Mouse (Mus musculus) cerebellum, postnatal 14 days (tissue): ENCODE measurements at regions not wholly inside any gene's neighbourhood (a gene's known extent, or its start where the extent isn't known, plus 50 kb on each side); places are given as distances from the start of the nearest gene placed in this dataset.
"Not testable (repeated sequence)": the region's sequence is repeated elsewhere in the genome, so short reads cannot be mapped to it uniquely, and the experiment has no call there.

ENCODE experiments used
- DNase-seq, 2 experiments: peaks; one replicate each; pipeline ENCODE4 v3.0.0; 2021; ENCODE audit warnings: mixed read lengths in 2 of 2

DNA sequence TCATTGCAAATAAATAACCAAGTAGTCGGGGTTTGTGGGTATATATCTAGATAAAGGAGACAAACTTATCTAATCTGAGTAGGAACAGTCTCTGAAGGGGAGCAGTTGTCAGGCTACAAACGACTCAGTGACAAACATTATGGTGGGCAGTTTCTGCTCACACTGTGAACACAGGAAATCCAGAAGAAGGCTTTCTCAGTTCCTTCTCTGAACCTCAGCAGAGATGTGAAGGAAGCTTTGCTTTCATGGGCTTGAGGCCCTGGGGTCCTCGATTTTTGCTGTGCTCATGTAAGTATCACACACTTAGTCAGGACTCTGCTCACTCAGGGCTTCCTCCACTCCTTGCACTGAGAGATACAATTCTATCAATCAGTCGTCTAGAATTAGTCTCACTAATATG lies 994.7 kb upstream of the Foxg1 start:
- no peak for DNase-seq

DNA sequence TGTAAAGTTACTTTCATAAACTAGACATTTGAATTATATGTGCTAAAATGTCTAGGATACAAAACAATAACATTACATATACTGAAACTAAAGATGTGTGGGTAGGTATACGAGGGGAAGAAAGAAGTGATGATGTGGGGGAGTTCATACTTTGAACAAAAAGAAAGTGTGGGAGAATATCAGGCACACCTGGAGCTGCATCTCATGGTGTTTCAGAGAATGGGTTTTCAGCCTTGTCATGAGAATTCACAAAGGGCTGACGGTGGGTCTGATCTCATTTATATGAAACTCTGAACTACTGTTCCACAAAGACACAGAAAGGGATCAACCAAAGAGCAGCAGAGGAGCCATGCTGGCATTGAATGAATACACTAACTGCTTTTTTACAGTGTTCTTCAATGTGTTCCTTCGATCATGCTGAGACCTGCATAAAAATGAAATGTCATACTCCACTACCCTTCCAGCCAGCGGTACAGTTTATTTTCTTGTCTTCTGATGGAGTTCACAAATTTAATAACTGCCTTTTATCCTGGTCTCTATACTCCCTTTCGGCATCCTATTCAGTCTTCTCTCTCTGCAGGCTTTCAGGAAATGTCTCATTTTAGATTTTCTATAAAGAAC lies 994.2 kb upstream of the Foxg1 start:
- no peak for DNase-seq

DNA sequence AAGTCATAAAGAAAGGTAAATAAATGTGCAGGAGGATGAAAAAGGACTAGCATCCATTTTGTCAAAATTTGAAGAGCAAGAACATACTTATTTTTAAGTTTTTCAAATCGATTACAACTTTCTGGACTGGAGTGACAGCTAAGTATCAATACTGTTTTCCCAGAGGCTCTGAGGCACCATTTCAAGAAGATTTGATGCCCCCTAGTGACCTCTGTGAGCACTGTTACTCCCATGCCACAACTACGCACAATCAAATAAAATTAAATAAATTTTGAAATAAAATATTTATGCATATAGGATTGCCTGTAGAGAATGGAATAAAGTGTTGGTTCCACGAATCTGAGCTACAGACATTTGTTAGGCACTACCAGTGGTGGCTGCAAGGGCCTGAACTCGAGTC lies 991.5 kb upstream of the Foxg1 start:
- DNase-seq = peak in 1 of 2 experiments; percentile 3

DNA sequence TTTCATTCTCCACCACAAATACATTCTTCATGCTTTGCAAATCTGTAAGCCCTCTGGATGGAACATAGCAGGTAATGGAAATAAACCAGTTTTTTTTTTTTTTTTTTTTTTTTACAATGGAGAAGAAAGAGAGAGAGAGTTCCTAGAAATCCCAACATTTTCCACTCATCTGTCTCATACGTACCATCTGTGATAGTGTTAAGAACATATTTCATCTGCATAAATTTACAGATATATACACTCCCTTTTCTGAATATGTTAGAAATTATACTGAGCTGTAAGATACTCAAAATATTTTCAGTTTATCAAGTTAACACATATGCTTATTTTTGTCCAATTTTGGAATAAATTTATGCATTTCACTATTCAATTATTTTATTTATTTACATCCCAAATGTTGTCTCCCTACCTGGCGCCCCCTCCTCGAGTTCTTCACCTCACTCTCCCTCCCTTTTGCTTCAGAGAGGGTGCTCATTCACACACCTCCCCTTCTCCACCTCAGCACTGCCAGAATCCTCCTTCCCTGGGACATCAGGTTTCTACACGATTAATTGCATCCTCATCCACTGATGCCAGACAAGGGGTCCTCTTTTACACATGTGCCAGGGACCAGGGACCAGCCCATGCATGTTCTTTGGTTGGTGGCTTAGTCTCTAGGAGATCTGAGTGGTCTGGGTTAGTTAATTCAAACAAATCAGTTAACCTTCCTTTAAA lies 943.0 kb upstream of the Foxg1 start:
- no peak for DNase-seq

DNA sequence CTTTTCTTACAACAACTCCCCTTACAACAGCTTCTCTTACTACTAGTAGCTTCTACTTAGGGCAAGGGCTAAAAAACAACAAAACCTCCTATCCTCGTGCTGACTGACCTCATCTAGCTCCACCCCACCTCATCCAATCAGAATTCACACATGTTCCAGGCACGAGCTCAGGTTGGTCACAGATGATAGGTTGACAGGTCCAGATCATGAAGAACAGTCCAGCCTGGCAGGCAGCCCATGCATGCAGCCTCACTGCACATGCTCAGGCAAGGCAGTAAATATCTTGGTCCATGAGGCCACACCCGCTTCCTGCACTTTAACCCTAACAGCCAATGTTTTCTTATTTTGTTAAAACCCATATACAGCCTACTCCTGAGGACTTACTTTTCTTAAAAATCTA lies 933.7 kb upstream of the Foxg1 start:
- DNase-seq = not testable (repeated sequence)

DNA sequence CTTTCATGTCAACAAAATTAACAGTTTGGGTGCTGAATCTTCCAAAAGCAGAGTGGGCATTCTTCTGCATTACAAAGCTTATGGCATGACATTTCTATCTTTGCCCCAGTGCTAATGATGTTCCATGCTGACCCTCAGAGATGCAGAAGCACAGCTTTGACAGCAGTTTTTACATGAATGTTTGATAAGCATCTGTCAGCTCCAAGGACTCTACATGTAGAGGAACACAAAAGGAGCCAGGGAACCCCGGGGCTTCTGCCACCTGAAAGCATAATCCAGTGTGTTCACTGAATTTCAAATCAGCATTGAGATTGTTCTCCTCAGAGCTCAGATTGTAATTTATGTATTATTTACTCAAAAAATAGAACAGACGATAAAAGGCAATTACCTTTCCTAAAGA lies 920.1 kb upstream of the Foxg1 start:
- no peak for DNase-seq

DNA sequence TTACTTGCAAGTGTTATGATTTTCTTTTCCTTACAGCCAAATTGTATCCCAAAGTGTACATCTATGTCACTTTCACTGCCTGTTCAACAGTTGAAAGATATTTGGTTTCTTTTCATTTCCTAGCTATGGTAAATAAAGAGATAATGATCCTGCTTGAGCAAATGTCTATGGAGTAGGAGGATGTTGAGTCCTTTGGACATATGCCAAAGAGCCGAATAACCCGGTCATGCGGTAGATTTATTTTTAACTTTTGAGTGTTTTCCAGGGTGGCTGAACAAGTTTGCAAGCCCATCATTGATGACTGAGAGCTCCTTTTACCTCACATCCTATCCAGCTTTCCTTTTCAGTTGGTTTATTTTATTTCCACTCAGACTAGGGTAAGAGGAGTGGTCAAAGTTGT lies 881.7 kb upstream of the Foxg1 start:
- peak; percentile 4 to 19 for DNase-seq

DNA sequence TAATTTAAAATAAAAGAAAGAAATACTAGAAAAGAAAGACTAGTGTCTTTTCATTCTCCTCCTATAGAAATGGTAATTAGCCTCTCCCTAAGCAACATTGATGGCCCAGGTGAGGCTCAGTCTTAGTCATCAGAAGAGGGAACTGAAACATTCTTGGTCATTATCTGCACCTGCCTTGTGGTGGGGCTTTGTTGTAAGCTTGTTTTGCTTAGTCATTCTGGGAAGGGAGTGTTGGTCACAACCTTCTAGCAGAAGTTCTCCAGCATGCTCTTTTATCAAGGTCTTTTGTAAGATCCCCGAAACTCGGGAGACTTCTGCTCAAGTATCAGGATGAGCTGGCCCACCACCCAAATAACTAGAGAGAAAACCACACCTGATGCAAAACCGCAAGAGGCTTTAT lies 870.9 kb upstream of the Foxg1 start:
- DNase-seq = no peak

DNA sequence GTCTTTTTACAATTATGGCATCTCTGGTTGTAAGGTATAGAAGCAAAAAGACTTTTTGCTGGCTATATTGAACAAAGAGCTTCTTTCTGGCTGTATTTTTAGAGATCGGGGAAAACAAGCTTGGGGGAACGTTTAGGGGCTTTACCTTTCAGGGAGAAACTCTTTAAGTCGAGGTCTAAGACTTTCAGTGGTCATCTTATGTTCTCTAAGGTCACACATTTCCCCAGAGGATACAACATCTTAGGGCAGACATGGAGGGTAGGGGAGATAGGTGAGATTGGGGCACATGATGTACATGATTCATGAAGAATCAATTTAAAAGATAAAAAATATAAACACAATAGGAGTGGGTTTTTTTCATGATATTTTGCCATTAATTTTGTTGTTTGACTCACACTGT lies 870.2 kb upstream of the Foxg1 start:
- no peak for DNase-seq

DNA sequence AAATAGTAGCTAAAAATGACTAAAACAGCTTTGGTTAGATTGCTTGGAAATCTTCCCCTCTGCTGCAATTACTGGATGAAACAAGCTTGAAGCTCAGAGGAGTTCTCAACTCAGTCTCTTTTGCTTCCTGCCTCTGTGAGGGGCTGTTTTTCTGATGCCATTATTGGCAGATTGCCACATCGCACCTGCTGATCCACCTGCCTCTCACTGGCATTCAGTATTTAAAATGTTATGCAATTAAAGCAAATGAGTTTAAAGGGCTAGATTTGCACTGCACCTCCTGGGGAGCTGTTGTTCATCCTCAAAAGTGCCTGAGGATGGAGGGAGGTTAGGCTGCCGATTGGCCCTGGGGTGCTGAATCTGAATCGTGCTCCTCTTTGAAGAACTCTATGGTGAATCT lies 860.5 kb upstream of the Foxg1 start:
- DNase-seq = peak; percentile 73 to 74

DNA sequence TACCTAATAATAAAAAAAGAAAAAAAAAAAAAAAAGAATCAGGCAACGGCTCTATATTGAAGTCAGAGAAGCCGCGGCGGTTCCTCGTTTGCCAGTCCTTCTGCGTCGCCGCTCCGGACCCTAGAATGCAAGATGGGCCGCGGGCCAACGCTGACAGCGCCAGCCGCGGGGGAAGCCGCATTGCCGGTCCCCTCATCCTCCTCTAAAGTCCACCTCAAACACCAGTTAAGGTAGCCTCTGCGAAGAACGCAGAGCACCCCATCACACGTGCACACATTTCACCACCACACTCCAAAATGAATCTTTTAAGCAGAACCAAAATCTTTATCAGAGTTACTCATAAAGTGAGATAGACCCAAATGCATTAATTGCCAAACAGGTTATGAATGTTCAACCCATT lies 822.8 kb upstream of the Foxg1 start:
- DNase-seq = peak; percentile 33 to 34

DNA sequence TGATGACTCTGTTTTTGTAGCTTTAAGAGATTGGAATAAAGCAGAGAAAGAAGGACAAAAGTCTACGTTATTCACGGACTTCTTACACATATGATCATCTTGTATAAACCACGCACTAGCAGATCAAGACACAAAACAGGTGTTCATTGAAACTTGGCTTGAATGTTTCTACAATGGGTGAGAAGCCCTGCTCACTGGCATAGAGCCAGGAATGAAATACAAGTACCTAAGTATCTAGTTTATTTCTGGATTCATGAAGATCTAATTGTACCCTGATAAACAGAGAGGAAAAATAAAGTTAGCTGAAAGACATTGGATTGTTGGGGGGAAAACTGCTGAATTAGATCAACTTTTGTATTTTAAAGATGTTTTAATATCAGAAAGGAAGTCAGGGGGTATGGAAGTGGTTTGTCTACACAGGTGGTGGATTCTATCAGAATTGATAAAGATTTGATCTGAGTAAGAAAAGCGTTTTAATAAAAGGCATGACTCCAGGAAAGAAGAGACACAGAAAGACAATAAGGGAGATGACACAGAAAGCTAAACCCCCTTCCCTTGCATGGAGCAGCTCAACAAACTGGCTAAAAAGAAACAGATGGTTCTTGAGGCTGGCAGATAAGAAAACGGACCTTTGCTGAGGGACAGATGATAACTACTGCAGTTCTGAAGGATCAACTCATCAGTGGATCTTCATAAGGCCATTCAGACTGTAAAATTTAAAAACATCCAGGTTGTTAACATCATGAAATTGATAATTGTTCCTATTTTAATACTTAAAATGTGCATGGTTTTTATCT lies 777.9 kb upstream of the Foxg1 start:
- peak; percentile 17 to 29 for DNase-seq

DNA sequence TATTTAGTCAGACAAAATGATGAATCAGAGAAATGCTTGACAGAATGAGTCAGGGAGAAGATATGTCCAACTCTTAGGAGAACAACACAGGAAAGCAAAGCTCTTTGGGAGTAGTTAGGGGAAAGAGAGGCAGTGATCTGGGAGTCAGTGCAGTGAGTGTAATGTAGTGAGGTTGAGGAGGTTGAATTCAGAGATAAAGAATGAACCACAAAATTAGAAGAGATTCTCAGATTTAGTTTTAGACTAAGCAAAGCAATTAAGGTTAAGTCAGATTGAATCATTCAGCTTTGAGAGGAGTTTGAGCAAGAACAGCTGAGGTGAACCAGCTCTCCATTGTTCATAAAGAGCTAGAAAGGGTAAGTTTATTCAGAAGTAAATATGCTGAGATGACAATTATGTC lies 777.0 kb upstream of the Foxg1 start:
- no peak for DNase-seq

DNA sequence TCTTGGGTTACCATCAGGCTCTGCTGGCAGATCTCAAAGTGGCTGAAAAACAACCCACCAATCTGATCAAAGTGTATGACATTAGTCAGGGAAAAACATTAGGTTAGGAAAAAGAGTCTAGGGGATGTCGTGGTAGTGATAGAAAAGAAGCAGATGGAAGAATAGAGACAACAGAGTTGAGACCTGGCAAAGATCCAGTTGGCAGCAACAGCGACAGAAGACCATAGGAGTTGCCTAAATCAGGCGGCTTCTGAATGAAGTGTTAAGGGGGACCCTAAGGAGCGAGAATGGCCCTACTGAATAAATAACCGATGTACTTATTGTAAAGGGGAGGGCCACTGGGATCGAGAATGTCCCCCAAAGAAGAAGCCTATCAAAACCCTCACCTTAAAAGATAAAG lies 773.1 kb upstream of the Foxg1 start:
- DNase-seq = peak; percentile 35 to 40

DNA sequence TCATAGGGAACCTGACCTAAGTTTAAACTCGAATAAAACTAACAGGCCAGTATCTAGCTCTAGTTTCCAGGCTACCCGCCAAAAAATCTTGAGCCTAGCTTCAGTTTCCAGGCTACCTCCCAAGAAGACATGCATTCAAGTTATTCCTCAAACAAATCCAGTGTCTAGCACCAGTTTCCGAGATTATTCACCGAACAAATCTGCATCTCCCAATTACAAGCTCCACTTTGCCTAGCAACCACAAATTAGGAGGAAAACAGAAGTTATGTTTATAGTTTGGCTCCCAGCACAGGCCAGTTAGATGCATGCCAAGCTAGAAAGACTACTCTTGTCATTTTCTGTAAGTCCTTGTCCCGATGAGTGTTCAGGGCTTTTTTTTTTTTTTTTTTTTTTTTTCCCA lies 770.4 kb upstream of the Foxg1 start:
- no peak for DNase-seq

DNA sequence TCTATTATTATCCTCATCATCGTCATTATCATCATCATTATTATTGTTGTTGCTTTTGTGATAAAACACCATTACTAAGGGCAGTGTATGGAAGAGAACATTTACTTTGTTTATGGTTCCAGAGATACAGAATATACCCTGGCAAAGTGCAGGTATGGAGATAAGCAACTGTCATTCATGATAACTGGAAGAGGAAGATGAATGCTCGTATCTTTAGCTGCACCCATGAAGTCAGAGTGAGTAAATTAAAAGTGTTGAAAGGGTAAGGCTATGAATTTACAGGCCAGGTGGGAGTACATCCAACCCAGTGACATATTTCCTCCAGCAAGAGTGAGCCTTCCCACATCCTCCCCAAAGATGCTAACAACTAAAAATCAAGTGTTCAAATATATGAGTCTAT lies 766.1 kb upstream of the Foxg1 start:
- DNase-seq = no peak

DNA sequence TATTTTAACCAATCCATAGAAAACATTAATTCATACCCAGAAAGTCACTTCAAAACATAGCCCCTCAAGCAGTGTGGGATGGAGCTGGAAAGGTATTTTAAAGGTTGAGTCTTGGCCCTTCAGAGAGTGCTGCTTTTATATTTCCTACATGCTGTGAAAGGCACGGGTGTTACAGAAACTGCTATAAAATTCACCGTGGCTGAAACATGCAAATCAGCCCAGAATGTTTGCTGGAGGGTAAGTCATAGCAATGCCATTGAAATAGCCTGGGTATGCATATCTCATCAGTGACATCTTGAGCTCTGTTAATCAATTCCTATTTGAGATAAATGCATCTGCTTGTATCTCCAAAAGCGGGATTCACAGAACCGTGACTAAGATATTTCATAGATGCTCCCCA lies 748.9 kb upstream of the Foxg1 start:
- DNase-seq = no peak

DNA sequence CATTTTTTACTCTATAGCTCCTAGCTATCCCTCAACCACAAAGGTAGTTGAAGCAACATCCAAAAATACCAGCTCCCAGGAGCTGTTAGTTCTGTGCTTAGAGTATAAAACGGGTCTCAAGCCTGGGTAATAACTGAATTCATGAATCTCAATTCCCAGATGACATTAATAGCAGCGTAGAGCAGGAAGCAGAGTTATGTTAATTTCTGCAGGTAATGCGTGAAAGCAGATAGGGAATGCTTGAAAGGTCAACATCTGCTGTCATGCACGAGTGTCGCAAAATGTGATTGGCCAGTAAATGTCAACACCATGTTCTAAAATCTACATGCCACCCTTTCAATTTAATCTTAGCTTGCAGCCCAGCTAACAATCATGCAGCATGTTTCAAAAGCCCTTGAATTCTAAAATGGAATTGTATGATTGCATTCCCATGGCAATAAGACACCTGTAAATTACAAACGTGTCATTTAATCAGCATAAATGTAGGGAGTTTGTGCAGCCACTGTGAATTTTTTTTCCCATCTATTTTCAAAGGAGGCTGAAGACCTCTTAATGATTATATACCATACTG lies 747.7 kb upstream of the Foxg1 start:
- DNase-seq = no peak

DNA sequence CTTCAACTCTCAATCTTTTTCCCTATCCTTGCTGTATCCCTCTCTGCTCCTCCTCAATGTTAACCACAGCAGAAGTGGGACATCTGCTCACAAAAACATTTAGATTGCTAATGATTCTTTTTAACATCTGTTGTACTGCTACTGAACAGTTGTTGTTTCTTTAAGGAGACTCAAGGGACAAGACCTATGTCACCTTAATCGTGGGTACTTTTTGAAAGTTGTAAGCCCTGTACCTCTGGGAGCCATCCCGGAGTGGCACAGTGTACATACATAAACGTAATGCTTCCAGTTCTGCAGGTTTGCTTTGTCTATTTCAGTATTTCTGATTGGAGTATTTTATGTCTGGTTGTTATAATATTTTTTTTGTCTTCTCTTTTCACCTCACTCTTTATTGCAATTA lies 740.5 kb upstream of the Foxg1 start:
- DNase-seq = no peak

DNA sequence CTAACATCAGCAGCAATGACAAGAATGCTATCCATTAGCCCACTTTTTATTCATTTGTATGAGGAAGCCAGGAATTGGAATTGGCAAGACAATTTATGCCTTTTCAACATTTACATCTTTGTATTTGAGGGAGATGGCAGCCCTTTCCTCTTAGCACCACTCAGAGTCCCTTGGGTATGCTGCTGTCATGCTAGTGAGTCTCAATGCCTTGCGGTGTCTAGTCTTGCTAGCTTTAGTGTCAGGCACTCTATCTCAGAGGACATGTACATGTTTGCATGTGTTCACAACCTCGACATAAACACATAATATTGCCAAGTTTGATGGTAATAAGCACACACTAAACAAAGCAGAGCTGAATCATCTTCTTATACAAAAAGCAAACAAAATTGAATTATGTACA lies 737.3 kb upstream of the Foxg1 start:
- no peak for DNase-seq

DNA sequence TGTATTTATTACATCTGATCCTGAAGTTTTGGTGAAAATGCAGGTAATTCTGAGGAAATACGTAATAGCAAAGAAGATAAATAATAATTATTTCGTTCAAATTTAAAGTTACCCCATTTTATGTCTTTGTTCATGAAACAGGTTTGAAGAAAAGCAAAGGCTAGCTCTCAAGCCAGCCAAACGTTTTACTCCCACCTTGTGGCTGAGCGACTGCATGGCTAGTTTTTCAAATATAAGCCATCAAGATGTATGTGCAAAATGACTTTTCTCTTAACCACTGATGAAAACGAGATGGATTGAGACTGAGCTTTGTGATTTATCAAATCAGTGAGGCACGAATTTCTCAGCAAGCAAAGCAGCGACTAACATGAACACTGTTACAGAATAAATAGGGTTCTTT lies 736.5 kb upstream of the Foxg1 start:
- peak; percentile 19 to 24 for DNase-seq

DNA sequence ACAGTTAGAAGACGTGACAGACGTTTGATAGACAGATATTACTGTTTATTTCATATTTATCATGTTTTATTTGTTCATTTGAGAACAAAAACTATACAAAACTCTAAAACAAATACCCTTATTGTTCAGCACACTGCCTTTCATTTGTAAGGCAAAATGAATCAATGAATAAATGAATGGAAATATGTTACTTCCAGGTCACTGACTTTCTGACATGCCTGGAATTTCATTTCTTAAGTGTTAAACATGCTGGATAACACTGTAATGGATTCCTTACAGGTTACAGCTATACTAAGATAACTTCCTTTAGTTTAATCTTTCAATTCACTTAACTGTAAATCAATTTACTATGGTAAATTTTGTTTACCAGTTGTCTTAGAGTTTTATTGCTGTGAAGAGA lies 707.3 kb upstream of the Foxg1 start:
- DNase-seq = no peak

DNA sequence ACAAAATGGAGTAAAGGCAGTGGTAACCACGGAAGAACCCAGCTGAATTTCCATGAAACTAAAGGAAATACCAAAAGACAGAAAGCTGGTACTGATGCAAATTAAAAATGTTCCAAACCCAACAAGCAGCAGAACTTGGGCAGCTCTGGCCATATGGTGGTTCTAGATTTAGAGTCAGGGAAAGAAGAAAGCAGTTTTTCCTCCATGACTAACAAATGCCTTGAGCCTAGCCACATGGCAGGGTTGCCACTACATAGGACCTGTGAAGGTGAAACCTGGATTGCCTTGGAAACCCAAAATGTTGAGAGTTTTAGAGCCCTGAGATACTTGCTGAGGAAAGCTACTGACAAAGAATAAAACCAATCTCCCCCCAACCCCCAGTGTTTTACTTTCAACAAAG lies 701.5 kb upstream of the Foxg1 start:
- DNase-seq = no peak

DNA sequence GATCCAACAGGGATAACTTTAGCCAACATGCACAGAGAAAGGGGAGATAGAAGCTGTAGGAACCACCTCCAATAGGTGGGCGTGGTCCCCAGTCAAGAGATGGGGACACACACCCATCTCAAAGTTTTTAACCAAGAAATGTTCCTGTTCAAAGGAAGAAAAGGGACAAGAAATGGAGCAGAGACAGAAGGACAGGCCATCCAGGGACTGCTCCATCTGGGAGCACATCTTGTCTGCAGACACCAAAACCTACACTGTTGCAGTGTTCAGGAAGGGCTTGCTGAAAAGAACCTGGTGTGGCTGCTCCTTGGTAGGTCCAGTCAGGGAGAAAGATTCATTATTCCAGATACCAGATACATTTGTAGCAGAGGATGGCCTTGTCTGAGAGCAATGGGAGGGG lies 676.5 kb upstream of the Foxg1 start:
- DNase-seq = no peak
